Mouse (Mus musculus) C2C12 (cell line): Measurements from ENCODE around the gene Ptpro. TPM values are rescaled to one million over a fixed set of nuclear protein-coding genes. Genes with fewer than 3 reads are reported as not detected.

Experiments
- H3K27me3 ChIP-seq: one replicate; pipeline ENCODE4 v1.6.1; 2011; ENCODE audit not compliant: control insufficient read depth, insufficient read depth, insufficient read length
- H3K36me3 ChIP-seq: one replicate; pipeline ENCODE4 v1.6.1; 2011; ENCODE audit not compliant: control insufficient read depth, insufficient read depth
- H3K4me3 ChIP-seq: one replicate; pipeline ENCODE4 v1.5.1; 2011; ENCODE audit warnings: mild to moderate bottlenecking, control low read depth; ENCODE audit not compliant: poor library complexity, insufficient read depth, severe bottlenecking
- H3K79me2 ChIP-seq: one replicate; pipeline ENCODE4 v1.6.1; 2011; ENCODE audit not compliant: control insufficient read depth, insufficient read depth
- H3K79me3 ChIP-seq: one replicate; pipeline ENCODE4 v1.6.1; 2011; ENCODE audit warnings: low read depth, control low read depth
- H3ac ChIP-seq: one replicate; pipeline ENCODE3; 2011; ENCODE audit warnings: low read depth; ENCODE audit not compliant: control insufficient read depth, insufficient read length
- CEBPB ChIP-seq: IDR thresholded peaks from one replicate; pipeline ENCODE4 v1.6.1; 2011; ENCODE audit warnings: low read depth, mild to moderate bottlenecking, control low read depth, moderate library complexity
- CTCF ChIP-seq: IDR thresholded peaks from one replicate; pipeline ENCODE4 v1.5.1; 2011; ENCODE audit not compliant: control insufficient read depth, insufficient read depth, insufficient read length
- FOSL1 ChIP-seq: IDR thresholded peaks from one replicate; pipeline ENCODE4 v1.8.0; 2011; ENCODE audit warnings: mild to moderate bottlenecking, low read length; ENCODE audit not compliant: poor library complexity, insufficient read depth, severe bottlenecking
- MAX ChIP-seq: IDR thresholded peaks from one replicate; pipeline ENCODE4 v1.6.1; 2011; ENCODE audit warnings: mild to moderate bottlenecking, control low read depth
- MYOD1 ChIP-seq: IDR thresholded peaks from one replicate; pipeline ENCODE4 v1.6.1; 2011; ENCODE audit warnings: low read depth; ENCODE audit not compliant: control insufficient read depth, insufficient read length
- MYOG ChIP-seq: IDR thresholded peaks from one replicate; pipeline ENCODE4 v1.6.1; 2011; ENCODE audit not compliant: control insufficient read depth, insufficient read length; ENCODE audit errors: extremely low read depth
- USF1 ChIP-seq: IDR thresholded peaks from one replicate; pipeline ENCODE4 v1.6.1; 2011; ENCODE audit warnings: low read depth, mild to moderate bottlenecking, control low read depth, moderate library complexity
- polyA plus RNA-seq: library from polyadenylated mRNA; unstranded; fragments of >200 nt; fragmentation: generic; extraction: Trizol; gene quantifications from one replicate; pipeline ENCODE4 v1.2.1, GENCODE M21; 2012; ENCODE audit warnings: missing spikeins

Ptpro gene
- polyA plus RNA-seq, 1 experiment, result not detected

- Histone ChIP-seq H3K79me3 (no peaks in the 10 kb centered on the region), H3K4me3 (no peak overlapping the region), H3K36me3 (no peaks in the 10 kb centered on the region), H3ac (no peak overlapping the region), H3K27me3 (no peaks in the 10 kb centered on the region), H3K79me2 (no peaks in the 10 kb centered on the region)
- no peak for TF ChIP-seq MYOD1
- no peak for TF ChIP-seq USF1
- TF ChIP-seq MYOG, result no peak
- TF ChIP-seq CTCF, result no peak
- TF ChIP-seq CEBPB, result no peak
- no peak for TF ChIP-seq FOSL1
- TF ChIP-seq MAX, result no peak
Measured at GRCm38 (mm10) chr6:137370745-137371144, 118.6 kb downstream of the Ptpro start.

GRCm38 (mm10) chr6:137371455-137371854, 119.3 kb downstream of the Ptpro start:
- Histone ChIP-seq H3K79me2 (no peaks in the 10 kb centered on the region), H3K36me3 (no peaks in the 10 kb centered on the region), H3ac (no peak overlapping the region), H3K79me3 (no peaks in the 10 kb centered on the region), H3K4me3 (no peak overlapping the region), H3K27me3 (no peaks in the 10 kb centered on the region)
- TF ChIP-seq MAX, result no peak

GRCm38 (mm10) chr6:137373920-137374319, 121.8 kb downstream of the Ptpro start:
- no peak overlapping the region for H3K4me3 ChIP-seq
- no peak overlapping the region for H3ac ChIP-seq
- no peaks in the 10 kb centered on the region for H3K27me3 ChIP-seq
- H3K79me3 ChIP-seq, result no peaks in the 10 kb centered on the region
- TF ChIP-seq CEBPB (no peak), MYOD1 (no peak), FOSL1 (no peak), CTCF (no peak), MAX (no peak), MYOG (no peak), USF1 (no peak)
- no peaks in the 10 kb centered on the region for H3K79me2 ChIP-seq
- H3K36me3 ChIP-seq, result no peaks in the 10 kb centered on the region

GRCm38 (mm10) chr6:137382546-137382945, 130.4 kb downstream of the Ptpro start:
- Histone ChIP-seq H3K79me2 (no peaks in the 10 kb centered on the region), H3K4me3 (no peak overlapping the region), H3K27me3 (no peaks in the 10 kb centered on the region), H3K79me3 (no peaks in the 10 kb centered on the region), H3ac (no peak overlapping the region), H3K36me3 (no peaks in the 10 kb centered on the region)
- TF ChIP-seq MYOG, result no peak
- no peak for TF ChIP-seq CTCF
- TF ChIP-seq FOSL1, result no peak
- no peak for TF ChIP-seq MYOD1
- TF ChIP-seq USF1, result no peak
- TF ChIP-seq CEBPB, result no peak
- TF ChIP-seq MAX, result no peak

- Histone ChIP-seq H3K36me3 (no peaks in the 10 kb centered on the region), H3K27me3 (no peaks in the 10 kb centered on the region), H3K79me2 (no peaks in the 10 kb centered on the region), H3ac (no peak overlapping the region), H3K79me3 (no peaks in the 10 kb centered on the region), H3K4me3 (no peak overlapping the region)
- TF ChIP-seq MYOG (no peak), CTCF (no peak), USF1 (no peak), FOSL1 (no peak), CEBPB (no peak), MYOD1 (no peak)
Measured at GRCm38 (mm10) chr6:137386344-137386743, 134.2 kb downstream of the Ptpro start.

GRCm38 (mm10) chr6:137386935-137387334, 134.8 kb downstream of the Ptpro start:
- Histone ChIP-seq H3K36me3 (no peaks in the 10 kb centered on the region), H3K27me3 (no peaks in the 10 kb centered on the region), H3K79me3 (no peaks in the 10 kb centered on the region), H3ac (no peak overlapping the region), H3K79me2 (no peaks in the 10 kb centered on the region), H3K4me3 (no peak overlapping the region)
- TF ChIP-seq CTCF (no peak), MYOG (no peak), CEBPB (no peak), FOSL1 (no peak), USF1 (no peak)
